Mouse (Mus musculus): ENCODE data around the gene Tmco3.

Tmco3 gene
- long read RNA-seq, experiment 1, full-length matches to known transcripts, result 5 of 21 reads
- long read RNA-seq, experiment 1, partial matches to known transcripts, result 5 of 21 reads
- long read RNA-seq, experiment 1, other reads (novel, unspliced or antisense), result 11 of 21 reads
- long read RNA-seq, experiment 2, full-length matches to known transcripts, result 9 of 26 reads
- long read RNA-seq, experiment 2, partial matches to known transcripts, result 2 of 26 reads
- long read RNA-seq, experiment 2, other reads (novel, unspliced or antisense), result 15 of 26 reads

- intact Hi-C loops (cut with DNase I), result loop anchor here (10.0 kb wide), 1 partner anchor 133 kb away; the partner anchor contains the start of gene Lamp1
These were observed at the start of gene Tmco3, which contains the start of gene Dcun1d2 for GRCm38 (mm10) chr8:13287692-13288623. Gene Tmco3 (plus strand): TSS chr8:13288190. Gene Dcun1d2 (minus strand): TSS chr8:13288131.

DNA sequence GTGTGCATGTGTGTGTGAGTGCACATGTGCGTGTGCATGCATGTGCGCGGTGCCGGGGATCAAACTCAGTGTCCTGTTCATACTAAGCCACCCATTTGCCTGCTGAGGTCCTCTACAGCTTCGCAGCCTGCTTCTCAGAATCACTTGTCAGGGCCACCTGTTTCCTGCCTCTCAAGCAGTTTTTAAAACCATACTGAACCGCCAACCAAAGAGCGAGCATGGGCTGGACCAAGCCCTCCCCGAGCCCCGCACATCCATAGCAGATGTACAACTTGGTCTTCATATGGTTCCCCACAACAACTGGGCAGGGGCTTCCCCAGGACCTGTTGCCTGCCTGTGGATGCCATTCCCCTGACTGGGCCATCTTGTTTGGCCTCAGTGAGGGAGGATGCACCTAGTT is 47.9 kb upstream of the Tmco3 start:
- intact Hi-C loops (cut with DNase I), result no loop called here

DNA sequence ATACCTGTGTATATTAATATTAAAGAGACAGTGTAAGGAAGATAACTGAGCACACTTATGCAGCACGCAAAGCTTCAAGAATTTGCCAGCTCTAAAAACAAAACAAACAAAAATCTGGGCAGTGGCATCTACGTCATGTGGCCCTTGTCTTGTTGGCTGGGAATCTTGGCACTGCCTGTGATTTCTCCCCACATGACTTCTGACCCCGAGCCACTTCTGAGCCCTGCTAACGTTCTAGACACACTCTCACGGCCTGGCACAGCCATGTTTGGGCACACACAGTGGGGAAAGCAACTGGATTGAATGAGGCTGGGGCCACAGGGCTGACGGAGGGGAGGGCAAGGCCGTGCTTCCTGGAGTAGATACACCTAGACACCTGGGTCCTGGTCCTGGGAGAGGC is 47.3 kb upstream of the Tmco3 start:
- intact Hi-C loops (cut with DNase I), result no loop called here

- intact Hi-C loops (cut with DNase I), result no loop called here
These were observed 44.8 kb upstream of the Tmco3 start for GRCm38 (mm10) chr8:13242985-13243870.

- intact Hi-C loops (cut with DNase I), result no loop called here
These were observed 43.6 kb upstream of the Tmco3 start for GRCm38 (mm10) chr8:13244343-13244880.

DNA sequence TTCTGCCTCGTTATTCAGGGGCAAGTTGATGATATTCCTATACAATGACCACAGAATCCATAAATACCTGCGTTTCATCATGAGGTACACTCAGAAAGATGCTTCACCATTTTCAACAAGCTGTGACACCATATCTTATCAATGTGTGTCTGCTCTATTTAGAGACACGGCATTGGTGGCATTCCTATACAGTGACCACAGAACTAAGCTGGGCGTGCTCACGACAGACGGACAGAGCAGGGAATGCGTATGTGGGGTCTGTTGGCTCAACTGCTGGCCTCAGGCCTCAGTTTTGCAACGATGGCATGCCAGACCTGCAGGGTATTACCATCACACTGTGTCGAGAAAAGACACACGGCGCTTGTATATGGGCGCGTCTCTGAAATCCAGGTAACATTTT is 35.2 kb upstream of the Tmco3 start:
- intact Hi-C loops (cut with DNase I), result no loop called here

GRCm38 (mm10) chr8:13253413-13253812 is 34.6 kb upstream of the Tmco3 start:
- intact Hi-C loops (cut with DNase I), result no loop called here

- intact Hi-C loops (cut with DNase I), result no loop called here
These were observed 34.0 kb upstream of the Tmco3 start, which contains the start of gene Adprhl1 for GRCm38 (mm10) chr8:13254019-13254418. Gene Adprhl1 (minus strand): TSS chr8:13254162.

DNA sequence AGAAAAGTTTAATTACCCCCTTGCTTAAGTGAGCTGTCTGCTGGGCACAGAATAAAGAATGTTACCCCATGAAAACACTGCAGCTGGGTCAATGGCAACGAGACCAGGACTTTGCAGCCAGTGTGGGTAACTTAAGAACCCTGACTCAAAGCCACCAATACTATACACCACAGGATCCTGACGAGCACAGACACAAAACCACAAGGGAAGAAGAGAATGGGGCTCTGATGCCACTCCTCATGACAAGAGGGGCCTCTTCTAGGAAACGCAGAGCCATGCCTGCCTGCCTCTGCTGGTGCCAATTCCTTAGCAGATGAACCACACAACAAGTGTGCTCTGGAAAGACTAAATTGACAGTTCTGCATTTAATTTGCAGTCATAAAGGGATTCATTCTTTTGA is 24.6 kb upstream of the Tmco3 start:
- intact Hi-C loops (cut with DNase I), result no loop called here

GRCm38 (mm10) chr8:13267566-13267965 is 20.4 kb upstream of the Tmco3 start:
- intact Hi-C loops (cut with DNase I), result no loop called here

- intact Hi-C loops (cut with DNase I), result no loop called here
These were observed 15.2 kb upstream of the Tmco3 start for GRCm38 (mm10) chr8:13272834-13273233.

GRCm38 (mm10) chr8:13276941-13277447 is 11.0 kb upstream of the Tmco3 start:
- intact Hi-C loops (cut with DNase I), result no loop called here

DNA sequence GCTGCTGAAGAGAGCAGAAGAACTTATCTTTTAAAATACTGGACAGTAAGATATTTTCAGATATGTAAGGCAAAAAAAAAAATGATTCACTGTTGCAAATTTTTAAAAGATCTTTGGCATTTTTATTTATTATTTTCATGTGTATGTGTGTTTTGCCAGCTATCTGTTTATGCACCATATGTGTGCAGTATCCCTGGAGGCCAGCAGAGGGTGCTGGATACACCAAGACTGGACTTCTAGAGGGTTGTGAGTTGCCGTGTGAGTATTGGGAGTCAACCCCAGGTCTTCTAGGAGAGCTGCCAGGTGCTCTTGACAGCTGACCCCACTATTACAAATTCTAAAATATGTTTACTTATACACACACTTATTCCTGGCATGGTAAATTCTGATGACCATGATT is 4.8 kb upstream of the Tmco3 start:
- intact Hi-C loops (cut with DNase I), result loop anchor here (10.0 kb wide), 1 partner anchor 128 kb away; the partner anchor contains the start of gene Lamp1

DNA sequence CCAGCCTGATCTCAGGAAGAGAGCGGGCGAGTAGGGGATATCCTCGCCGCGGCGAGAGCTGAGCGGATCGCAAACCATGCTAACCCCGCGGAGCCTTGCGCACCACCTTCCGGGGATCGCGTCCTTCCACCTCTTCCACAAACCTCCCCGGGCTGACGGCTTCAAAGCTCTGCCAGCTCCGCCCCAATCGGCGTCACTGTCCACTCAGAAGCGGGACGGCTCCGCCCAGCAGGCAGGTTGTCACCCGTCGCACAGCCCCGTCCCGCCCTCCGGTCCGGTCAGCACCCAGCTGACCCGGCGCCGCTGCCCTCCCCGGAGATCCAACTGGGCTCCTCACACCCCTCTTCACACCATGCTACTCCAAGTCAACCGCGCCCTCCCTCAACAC is 692 bp upstream of the Tmco3 start:
- intact Hi-C loops (cut with DNase I), result loop anchor here (10.0 kb wide), 1 partner anchor 132 kb away; the partner anchor contains the start of gene Lamp1

GRCm38 (mm10) chr8:13288646-13289045 is 656 bp downstream of the Tmco3 start:
- intact Hi-C loops (cut with DNase I), result loop anchor here (10.0 kb wide), 1 partner anchor 134 kb away; the partner anchor contains the start of gene Lamp1

GRCm38 (mm10) chr8:13292364-13292763 is 4.4 kb downstream of the Tmco3 start:
- intact Hi-C loops (cut with DNase I), result no loop called here

- intact Hi-C loops (cut with DNase I), result no loop called here
These were observed 5.9 kb downstream of the Tmco3 start for GRCm38 (mm10) chr8:13293677-13294470.

DNA sequence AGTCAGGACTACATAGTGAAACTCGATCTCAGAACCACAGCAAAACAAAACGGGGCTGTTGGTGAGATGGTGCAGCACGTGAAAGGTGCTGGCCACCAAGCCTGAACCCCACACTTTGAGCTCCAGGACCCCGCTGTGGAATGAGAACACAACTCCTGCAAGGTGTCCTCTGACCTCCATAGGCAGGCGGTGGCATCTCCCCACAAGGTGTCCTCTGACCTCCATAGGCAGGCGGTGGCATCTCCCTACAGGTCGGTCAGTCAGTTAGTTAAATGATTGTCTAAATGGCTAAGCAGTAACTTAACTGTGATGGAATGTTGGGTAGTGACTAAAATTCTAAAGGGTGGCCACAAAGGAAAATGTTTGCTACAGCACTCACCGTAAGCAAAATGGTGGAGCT is 11.6 kb downstream of the Tmco3 start:
- intact Hi-C loops (cut with DNase I), result no loop called here

DNA sequence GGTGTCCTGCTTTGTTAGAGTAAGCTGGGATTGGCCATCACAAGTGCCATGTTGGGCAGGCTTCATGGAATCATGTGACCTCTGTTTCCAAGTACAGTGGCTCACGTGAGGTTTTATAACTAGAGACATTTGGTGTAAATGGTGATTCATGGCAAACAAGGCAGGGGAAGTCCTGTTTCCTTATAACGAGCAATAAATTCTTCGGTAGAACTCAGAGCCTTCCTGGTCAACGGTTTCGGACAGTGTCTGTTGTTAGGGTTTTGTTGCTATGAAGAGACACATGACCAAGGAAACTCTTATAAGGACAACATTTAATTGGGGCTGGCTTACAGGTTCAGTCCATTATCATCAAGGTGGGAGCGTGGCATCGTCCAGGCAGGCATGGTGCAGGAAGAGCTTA is 13.0 kb downstream of the Tmco3 start:
- intact Hi-C loops (cut with DNase I), result no loop called here

GRCm38 (mm10) chr8:13305459-13305858 is 17.5 kb downstream of the Tmco3 start:
- intact Hi-C loops (cut with DNase I), result no loop called here

Measured in adrenal gland (tissue).